Mouse (Mus musculus) adipocyte (in vitro differentiated cells): ENCODE results near the gene Xrcc1.
"Not testable (repeated sequence)": the region's sequence is repeated elsewhere in the genome, so short reads cannot be mapped to it uniquely, and the experiment has no call there.

Source experiments
- DNase-seq: peaks from one replicate; pipeline ENCODE4 v3.0.0-alpha.2; 2016; ENCODE audit warnings: low spot score

Gene Xrcc1

DNA sequence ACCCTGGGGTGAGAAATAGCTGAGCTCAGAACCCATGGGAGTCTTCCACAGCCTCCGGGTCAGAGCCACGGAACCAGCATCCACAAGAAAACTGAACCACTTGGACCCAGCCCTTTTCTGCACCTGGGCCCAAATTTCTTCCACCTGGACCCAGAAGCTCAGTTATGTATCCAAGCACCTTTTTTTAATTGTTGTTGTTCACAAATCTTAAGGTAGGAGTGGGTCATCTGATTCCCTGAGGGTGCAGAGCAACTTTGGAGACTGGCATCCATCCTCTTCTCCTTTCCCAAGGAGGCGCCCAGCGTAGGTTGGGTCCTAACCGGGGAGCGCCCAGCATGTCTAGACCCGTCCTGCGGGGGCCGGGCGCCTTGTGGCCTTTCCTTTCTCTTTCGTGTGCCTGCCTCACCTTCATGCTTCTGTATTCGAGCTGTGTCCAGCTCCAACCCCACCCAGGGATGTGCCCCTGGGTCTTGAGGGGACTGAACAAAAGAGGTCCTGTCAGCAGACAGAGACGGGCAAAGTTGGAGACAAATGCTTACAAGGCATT lies at the start of gene Xrcc1, which contains the start of gene Pinlyp:
Xrcc1 (plus strand) TSS at position 222 of the 547 bp plus-strand sequence.
Pinlyp (minus strand) TSS at position 51 of the 547 bp plus-strand sequence.
- no peak for DNase-seq

DNA sequence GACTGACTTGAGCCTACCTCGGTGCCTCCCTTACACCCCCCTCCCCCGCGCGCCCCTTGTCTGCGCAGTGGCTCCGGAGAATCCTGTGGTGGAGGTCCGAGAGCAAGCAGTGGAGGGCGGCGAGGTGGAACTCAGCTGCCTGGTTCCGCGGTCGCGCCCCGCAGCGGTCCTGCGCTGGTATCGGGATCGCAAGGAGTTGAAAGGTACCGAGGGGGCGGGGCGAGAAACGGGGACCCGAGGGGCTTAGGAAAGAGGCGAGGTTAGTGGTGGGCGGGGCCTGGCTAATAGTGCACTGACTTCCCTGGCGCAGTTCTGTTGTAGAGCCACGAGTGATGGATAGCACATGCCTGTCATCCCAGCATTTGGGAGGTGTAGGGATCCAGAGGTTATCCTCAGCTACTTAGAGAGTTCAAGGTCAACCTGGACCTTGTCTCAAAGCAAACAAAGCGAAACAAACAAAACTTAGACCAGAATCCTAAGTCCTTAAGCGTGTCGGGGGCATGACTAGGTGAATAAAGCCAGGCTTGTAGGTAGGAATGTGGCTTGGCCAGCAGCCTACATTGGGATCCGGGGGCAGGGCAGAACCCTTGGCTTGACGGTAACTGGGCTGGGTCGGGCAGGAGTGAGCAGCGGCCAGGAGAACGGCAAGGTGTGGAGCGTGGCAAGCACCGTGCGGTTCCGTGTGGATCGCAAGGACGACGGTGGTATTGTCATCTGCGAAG lies 46.1 kb upstream of the Xrcc1 start:
- DNase-seq = no peak

DNA sequence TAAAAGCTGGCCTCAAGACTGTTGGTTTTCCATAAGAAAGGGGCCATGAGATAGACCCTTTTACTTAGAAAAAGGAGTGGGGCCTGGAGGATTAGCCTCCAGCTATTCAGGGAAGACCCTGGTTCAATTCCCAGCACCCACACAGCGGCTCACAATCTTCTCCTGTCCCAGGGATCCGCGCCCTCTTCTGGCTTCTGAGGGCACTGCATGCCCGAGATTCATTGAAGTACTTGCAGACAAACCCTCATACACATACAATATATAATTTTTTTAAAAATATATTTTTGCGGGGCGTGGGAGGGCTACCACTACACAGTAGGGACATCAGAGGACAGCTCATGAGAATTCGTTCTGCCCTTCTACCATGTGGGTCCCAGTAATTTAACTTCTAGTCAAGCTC lies 45.2 kb upstream of the Xrcc1 start:
- no peak for DNase-seq

DNA sequence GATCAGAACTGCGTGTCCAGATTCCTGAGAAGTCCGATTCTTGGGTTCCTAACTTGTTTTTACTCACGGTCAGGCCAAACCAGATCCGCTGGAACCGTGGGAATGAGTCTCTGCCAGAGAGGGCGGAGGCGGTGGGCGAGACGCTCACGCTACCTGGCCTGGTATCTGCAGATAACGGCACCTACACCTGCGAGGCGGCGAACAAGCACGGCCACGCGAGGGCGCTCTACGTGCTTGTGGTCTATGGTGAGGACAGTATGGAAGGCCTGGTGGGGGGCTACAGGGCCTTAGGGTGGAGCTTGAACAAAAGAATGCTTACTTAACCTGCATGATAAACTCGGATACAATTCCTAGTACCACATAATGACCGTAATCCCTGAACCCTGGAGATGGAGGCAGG lies 44.6 kb upstream of the Xrcc1 start:
- no peak for DNase-seq

DNA sequence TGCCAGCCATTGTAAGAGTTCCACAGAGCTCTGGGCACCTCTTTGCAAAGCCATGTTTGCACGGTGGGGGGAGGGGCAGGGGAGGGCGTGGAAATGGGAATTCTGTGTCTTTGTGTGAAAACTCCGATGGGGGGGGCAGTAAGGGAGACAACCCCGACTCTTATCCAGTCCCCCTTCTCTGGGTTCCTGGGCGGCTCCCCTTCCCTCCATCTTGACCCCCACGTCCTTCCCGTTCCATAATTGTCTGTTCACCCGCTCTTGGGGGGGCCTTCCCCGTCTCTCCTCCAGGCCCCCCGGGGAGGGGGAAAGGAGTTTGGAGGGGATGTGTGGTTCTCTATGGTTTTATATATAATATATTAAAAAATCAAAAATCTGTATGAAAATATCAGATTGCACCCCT lies 42.1 kb upstream of the Xrcc1 start:
- DNase-seq = no peak

DNA sequence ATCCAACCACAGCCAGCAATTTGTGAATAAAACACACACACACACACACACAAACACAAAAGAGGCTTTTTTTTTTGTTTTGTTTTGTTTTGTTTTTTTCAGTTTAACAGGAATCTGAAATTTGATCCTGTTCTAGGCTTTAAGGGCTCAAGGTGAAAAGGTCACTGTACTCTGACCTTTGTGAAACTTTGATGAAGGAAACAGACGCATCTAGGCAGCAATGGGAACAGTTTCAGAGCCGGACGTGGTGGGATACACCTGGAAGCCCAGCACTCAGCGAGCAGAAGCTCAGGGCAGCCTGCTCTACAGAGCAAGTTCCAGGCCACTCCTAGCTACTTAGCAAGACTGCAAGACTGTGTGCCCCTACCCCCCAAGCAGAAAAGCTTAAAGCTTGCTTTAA lies 41.2 kb upstream of the Xrcc1 start:
- no peak for DNase-seq

DNA sequence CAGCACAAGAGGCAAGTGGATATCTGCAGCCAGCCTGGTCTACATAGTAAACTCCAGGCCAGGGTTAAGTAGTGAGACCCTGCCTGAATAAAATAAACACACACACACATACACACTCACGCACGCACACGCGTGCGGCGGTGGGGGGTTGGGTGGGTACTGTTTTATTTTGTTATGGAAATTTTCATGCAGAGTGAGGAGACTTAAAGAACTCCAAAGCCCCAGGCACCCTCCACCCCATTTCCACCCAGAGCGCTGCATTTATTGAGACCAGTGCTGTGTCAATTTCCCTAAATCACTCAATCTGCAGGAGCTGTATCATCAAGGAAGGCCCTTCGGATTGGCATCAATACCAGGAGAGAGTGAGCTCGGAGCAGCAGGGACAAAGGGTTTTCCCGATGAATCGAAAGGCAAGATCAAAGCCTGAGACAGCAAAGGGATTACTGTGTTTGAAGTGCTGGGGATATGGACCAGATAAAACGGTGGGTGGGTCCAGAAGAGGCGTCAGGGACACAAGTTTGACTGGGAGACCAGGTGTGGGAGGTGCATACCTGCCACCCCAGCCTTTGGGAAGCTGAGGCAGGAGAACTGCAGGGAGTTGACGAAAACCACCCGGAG lies 40.5 kb upstream of the Xrcc1 start:
- no peak for DNase-seq

DNA sequence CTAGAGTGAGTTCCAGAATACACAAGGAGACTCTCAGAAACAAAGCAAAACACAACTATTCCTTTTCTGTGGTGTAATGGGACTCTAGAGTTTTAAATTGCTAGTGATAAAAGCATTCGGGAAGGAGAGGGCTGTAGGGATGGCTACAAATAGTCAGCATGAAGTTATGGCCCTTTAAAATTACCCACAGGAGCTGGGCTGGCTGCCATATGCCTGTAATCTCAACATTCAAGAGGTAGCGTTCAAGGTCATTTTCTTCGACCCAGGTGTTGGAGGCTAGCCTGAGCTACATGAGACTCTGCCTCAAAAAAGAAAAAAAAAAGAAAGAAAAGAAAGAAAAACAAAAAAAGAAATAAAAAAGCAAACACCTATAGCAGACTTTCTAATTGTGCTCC lies 40.0 kb upstream of the Xrcc1 start:
- no peak for DNase-seq

DNA sequence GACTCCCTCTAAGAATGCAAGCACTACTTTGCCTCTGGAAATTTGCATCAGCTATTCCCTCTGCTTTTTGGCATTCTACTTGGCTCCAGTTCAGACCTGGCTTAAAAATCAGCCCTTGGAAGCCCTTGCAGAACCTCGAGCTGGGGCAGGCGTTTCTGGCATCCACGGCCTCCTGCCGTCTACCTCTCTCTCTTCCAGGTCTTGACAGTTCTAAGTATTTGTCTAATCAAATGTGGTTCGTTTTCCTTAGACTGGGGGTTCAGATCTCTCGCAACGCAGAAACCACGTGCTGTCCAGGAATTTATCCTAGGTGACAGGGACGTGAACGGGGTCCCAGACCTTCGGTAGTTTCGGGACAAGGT lies 39.6 kb upstream of the Xrcc1 start:
- DNase-seq = peak; percentile 78

DNA sequence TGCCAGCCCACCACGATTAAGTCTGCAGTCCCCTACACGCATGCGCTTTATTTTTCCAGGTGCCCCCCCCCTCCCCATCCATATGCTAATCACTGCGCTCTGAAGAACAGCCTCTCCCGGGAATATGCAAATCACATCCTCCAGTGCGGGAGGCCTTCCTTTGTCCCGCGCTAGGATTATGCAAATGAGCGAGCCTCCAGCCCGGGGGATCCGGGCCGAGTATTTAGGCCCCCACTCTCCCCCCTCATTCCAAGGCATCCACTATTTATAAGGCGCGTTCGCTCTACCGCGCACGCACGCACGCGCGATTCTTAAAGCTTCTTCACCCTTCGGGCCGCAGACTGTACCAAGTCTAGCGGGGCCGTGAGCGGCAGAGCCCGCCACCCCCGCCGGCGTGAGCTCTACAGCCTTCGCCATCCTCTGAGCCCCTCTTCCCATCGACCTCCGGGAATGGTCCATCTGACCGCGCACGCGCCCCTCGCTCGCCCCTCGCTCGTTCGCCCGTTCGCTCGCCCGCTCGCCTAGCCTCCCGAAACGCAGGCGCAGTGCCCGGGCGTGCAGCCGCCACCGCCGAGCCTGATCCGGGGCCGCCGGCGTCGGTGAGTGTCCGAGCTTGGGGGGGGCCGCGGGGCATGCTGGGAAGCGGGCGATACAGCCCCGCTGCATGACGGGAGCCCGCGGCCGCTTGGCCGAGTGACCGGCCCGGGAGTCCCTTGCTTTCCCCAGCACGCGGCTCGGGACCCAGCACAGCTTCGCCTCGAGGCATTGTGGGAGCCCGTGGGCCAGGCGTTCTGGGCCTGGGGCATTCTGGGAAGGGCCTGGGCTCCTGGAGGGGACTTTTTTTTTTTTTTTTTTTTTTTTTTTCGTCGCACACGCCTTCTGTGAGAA lies 39.0 kb upstream of the Xrcc1 start, which contains the start of gene Zfp428:
Zfp428 (plus strand) TSS at position 169 of the 888 bp plus-strand sequence.
- DNase-seq = peak; percentile 72

DNA sequence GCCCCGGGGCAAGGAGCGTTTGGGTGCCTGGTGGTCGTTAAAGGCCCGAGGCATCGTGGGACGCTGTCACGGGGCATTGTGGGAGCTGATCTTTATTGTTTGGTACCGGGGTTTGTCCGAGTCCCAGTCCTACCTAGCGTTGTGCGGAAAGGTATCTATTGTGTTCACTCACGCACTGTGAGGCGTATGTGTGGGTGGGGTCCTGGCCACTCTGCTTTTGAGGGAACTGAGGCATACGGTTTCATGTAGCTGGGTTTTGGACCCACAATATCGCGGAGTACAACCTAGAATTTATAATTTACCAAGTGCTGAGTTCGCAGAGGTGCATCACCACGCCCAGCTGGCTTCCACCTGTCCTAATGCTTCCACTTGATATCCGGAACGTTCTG lies 38.4 kb upstream of the Xrcc1 start:
- DNase-seq = no peak

DNA sequence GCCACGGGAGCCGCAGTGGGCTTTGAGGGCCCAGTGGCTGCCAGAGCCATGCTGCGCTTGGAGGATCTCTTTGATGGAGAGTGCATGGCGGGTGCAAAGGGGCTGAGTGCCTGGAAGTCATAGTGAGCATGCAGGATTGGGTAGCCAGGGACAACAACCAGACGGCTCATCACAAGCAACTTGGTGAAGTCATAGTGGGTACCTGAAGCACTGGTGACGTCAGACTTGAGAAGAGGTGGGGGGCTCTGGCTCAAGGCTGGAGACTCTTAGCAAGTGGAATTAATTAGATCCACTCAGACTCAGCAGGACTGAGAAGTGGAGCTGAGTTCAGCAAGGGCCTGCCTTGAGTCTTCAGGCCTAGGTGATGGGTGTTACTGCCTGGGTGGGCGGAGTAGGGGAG lies 33.7 kb upstream of the Xrcc1 start, which contains the start of gene AC161166.1:
AC161166.1 (minus strand) TSS at position 101 of the 400 bp plus-strand sequence.
- no peak for DNase-seq

DNA sequence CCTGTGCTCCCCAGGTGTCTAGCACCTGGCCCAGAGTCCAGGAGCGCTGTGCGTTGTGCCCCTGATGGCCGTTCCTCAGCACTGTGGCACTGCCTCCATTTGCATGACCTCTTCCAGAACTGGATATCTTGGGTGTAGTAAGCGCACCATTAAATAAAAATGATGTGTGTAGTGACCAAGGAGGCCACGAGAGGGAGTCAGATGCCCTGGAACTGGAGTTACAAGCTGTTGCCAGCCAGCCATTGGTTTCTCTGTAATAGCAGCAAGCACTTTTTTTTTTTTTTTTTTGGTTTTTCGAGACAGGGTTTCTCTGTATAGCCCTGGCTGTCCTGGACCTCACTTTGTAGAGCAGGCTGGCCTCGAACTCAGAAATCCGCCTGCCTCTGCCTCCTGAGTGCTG lies 29.8 kb upstream of the Xrcc1 start:
- not testable (repeated sequence) for DNase-seq

DNA sequence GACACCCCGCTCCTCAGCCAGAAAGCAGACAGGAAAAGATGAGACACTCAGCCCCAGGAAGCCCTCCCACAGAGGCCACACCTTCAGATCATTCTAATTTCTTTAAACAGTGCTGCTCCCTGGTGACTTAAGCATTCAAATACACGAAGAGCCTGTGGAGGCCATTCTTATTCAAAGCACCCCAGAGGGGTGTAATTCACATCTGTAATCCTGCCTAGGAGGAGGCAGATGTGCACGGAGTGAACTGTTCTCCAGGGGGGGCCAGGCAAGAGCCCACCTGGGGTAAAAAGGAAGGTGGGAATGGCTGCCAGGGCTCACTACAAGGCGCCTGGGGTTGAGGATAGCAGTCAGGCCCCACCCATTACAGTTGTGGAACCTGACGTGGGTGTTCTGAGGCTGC lies 29.0 kb upstream of the Xrcc1 start:
- no peak for DNase-seq

DNA sequence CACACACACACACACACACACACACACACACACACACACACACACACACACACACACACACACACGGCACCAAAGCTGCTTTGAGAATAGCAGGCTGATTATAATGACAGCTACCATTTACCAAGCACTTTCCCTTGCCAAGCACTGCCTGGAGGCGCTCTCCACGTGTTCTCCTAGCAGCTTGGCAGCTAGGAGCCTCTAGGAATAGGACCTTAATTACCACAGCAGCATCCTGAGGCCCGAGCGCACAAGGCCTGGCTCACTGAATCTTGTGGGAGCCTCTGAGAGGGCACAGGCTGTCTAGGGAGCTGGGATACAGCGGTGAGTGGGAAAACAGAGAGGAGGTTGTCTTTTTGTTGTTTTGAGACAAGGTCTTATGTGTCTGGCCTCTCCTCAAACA lies 28.4 kb upstream of the Xrcc1 start:
- DNase-seq = no peak

DNA sequence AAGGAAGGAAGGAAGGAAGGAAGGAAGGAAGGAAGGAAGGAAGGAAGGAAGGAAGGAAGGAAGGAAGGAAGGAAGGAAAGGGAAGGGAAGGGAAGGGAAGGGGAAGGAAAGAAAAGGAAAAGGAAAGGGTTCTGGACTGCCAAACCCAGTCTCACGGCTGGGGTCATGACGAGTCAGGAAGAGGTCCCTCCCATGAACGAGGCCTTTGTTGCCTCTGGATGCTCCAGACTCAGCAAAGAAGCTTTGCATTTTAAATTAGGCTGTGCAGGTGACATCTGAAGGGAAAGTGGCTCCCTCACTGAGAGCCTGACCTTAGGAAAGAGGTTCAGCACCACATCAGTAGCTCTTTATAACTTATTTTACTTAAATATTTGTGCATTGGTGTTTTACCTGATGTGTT lies 27.0 kb upstream of the Xrcc1 start:
- no peak for DNase-seq

DNA sequence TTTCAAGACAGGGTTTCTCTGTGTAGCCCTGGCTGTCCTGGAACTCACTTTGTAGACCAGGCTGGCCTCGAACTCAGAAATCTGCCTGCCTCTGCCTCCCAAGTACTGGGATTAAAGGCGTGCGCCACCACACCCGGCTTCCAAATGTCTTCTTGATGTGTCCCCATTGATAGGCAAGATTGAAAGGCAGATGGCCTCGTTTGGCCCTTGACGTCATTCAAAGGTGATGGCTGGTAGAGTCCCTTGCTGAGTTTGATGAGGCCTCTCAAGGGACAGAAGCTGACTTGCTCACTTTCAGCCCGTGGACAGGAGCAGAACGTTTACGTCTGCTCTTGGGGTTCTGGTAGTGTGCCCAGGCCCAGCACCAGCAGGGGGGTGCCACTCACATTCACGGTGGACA lies 26.0 kb upstream of the Xrcc1 start:
- DNase-seq = not testable (repeated sequence)

DNA sequence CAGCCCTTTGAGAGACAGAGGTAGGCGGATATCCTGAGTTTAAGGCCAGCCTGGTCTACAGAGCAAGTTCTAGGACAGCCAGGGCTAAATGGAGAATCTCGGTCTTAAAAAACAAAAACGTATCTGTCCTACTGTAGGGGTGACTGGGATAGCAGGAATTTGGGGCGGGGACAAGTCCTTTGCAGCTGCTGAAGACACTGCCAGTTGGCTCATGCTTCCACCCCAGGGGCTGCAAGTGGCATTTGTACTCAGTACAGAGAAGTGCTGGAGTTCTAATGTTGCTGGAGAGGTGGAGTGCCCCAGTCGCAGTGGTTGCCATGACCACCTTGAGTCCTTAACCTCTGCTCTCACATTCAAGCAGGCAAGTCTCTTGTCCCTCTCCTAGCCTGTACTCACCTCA lies 23.3 kb upstream of the Xrcc1 start:
- DNase-seq = peak; percentile 7

DNA sequence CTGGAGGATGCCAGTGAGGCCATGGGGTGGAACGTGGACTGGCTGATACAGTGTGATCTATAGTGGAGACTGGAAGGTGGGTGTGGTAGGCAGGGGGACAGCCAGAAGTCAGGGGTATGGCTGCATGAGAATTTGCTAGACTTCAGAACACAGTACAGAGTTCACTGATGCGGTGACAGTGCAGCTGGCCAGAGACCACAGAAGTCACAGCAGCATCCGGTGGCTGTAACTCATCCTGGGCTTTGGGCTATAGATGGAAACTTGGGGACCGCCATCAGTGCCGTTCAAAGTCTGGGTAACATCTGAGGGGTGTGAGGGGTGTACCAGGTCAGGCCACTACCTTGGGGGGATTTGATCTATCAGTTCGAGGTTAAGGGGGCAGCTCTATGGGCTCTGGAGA lies 22.4 kb upstream of the Xrcc1 start:
- DNase-seq = no peak

DNA sequence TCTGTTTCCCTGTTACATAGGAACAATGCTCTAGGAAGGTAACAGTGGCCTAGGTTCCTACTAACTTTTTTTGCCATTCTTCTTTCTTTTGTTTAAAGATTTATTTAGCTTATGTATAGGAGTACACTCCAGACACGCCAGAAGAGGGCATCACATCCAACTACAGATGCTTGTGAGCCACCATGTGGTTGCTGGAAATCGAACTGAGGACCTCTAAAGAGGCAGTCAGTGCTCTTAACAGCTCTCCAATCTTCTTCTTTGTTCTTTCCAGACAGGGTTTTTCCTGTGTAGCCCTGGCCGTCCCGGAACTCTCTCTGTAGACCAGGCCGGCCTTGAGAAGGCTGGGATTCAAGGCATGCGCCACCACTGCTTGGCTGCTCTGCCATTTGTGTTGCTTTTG lies 21.1 kb upstream of the Xrcc1 start:
- no peak for DNase-seq

DNA sequence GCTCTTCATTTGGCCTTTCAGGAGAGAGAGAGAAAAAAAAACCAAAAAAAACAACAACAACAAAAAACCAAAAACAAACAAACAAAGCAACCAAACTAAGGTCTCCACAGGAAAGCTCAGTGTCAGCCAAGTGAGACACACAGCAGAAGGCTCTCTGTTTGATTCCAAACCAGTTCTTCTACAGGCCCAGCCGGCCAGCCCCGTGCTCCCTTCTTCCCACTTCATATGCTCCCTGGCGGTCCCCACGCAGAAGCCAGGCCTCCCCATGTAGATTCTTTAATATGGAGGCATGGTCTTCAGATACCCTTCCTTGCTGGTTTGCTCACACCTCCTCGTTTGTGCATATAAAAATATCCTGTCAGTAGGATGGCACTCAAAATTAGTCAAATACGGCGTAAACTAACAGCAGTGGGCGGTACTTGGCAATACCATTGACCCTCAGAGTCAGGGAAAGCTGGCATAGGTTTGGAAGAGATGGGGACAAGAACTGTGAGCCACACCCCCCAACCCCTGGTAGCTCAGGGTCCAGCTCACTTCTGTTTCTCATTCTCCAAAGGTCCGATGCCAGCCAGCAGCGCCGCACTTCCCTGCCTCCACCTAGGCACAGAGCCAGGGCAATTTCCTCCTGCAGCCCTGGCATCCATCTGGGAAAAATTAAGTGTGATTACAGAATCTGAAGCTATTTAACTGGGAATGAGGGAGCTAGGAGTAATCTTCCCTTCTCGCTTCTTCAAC lies 20.2 kb upstream of the Xrcc1 start:
- no peak for DNase-seq

DNA sequence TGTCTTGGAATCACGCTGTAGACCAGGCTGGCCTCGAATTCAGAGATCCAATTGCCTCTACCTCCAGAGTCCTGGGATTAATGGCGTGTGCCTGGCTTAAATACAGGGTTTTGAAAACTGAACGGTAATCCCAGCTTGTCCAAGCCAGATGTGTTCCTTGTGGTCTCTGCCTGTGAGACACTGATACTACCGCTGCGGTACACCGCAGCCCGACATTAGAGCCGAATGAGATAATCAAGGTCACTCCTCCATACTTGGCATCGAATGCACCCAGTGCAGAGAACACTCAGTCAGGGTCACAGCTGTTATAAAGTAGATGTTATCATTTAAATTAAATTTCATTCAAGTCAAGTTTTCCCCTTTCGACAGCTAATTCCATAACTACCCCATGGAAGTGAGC lies 17.2 kb upstream of the Xrcc1 start:
- no peak for DNase-seq
